Mouse (Mus musculus): ENCODE measurements around the gene Map7d1.

GRCm38 (mm10) chr4:126197485-126197884 is 58.7 kb downstream of the Map7d1 start:
- TF ChIP-seq FLI1 (IDR thresholded peaks at IDR 0.05; ENCODE audit: low read length) = no peak
- TF ChIP-seq GATA1 (IDR thresholded peaks at IDR 0.05; ENCODE audit: borderline replicate concordance, low read length) = no peak
